Mouse (Mus musculus) C2C12 (cell line): ENCODE data around the gene Mmp19. TPM values are rescaled to one million over a fixed set of nuclear protein-coding genes. Genes with fewer than 3 reads are reported as not detected.

Experiments used
- H3K27me3 ChIP-seq: one replicate; pipeline ENCODE4 v1.6.1; 2011; ENCODE audit not compliant: control insufficient read depth, insufficient read depth, insufficient read length
- H3K36me3 ChIP-seq: one replicate; pipeline ENCODE4 v1.6.1; 2011; ENCODE audit not compliant: control insufficient read depth, insufficient read depth
- H3K4me3 ChIP-seq: one replicate; pipeline ENCODE4 v1.5.1; 2011; ENCODE audit warnings: mild to moderate bottlenecking, control low read depth; ENCODE audit not compliant: poor library complexity, insufficient read depth, severe bottlenecking
- H3K79me2 ChIP-seq: one replicate; pipeline ENCODE4 v1.6.1; 2011; ENCODE audit not compliant: control insufficient read depth, insufficient read depth
- H3K79me3 ChIP-seq: one replicate; pipeline ENCODE4 v1.6.1; 2011; ENCODE audit warnings: low read depth, control low read depth
- H3ac ChIP-seq: one replicate; pipeline ENCODE3; 2011; ENCODE audit warnings: low read depth; ENCODE audit not compliant: control insufficient read depth, insufficient read length
- CEBPB ChIP-seq: IDR thresholded peaks from one replicate; pipeline ENCODE4 v1.6.1; 2011; ENCODE audit warnings: low read depth, mild to moderate bottlenecking, control low read depth, moderate library complexity
- CTCF ChIP-seq: IDR thresholded peaks from one replicate; pipeline ENCODE4 v1.5.1; 2011; ENCODE audit not compliant: control insufficient read depth, insufficient read depth, insufficient read length
- FOSL1 ChIP-seq: IDR thresholded peaks from one replicate; pipeline ENCODE4 v1.8.0; 2011; ENCODE audit warnings: mild to moderate bottlenecking, low read length; ENCODE audit not compliant: poor library complexity, insufficient read depth, severe bottlenecking
- MAX ChIP-seq: IDR thresholded peaks from one replicate; pipeline ENCODE4 v1.6.1; 2011; ENCODE audit warnings: mild to moderate bottlenecking, control low read depth
- MYOD1 ChIP-seq: IDR thresholded peaks from one replicate; pipeline ENCODE4 v1.6.1; 2011; ENCODE audit warnings: low read depth; ENCODE audit not compliant: control insufficient read depth, insufficient read length
- MYOG ChIP-seq: IDR thresholded peaks from one replicate; pipeline ENCODE4 v1.6.1; 2011; ENCODE audit not compliant: control insufficient read depth, insufficient read length; ENCODE audit errors: extremely low read depth
- USF1 ChIP-seq: IDR thresholded peaks from one replicate; pipeline ENCODE4 v1.6.1; 2011; ENCODE audit warnings: low read depth, mild to moderate bottlenecking, control low read depth, moderate library complexity
- polyA plus RNA-seq: library from polyadenylated mRNA; unstranded; fragments of >200 nt; fragmentation: generic; extraction: Trizol; gene quantifications from one replicate; pipeline ENCODE4 v1.2.1, GENCODE M21; 2012; ENCODE audit warnings: missing spikeins

The Mmp19 gene
- polyA plus RNA-seq, 1 experiment = 1.7 TPM

GRCm38 (mm10) chr10:128805092-128806000 lies 14.6 kb downstream of the Mmp19 start:
- peaks cover 68% of the 10 kb centered on the region for H3K79me2 ChIP-seq
- H3K27me3 ChIP-seq = no peaks in the 10 kb centered on the region
- peak overlapping the region; percentile 89 for H3ac ChIP-seq
- TF ChIP-seq FOSL1 (no peak), USF1 (no peak), MAX (peak; percentile 59), CEBPB (no peak), CTCF (no peak)
- H3K79me3 ChIP-seq = peaks cover 42% of the 10 kb centered on the region
- peak overlapping the region; percentile 86 for H3K4me3 ChIP-seq
- H3K36me3 ChIP-seq = peaks cover 42% of the 10 kb centered on the region

- H3K27me3 ChIP-seq = no peaks in the 10 kb centered on the region
- H3K36me3 ChIP-seq = peaks cover 37% of the 10 kb centered on the region
- H3K4me3 ChIP-seq = peak overlapping the region; percentile 86
- H3K79me3 ChIP-seq = peaks cover 44% of the 10 kb centered on the region
- peak overlapping the region; percentile 65 for H3ac ChIP-seq
- H3K79me2 ChIP-seq = peaks cover 72% of the 10 kb centered on the region
- TF ChIP-seq MYOD1 = no peak
- no peak for TF ChIP-seq CTCF
- no peak for TF ChIP-seq CEBPB
- TF ChIP-seq USF1 = no peak
- TF ChIP-seq FOSL1 = no peak
- TF ChIP-seq MAX = no peak
- TF ChIP-seq MYOG = no peak
These were observed 15.4 kb downstream of the Mmp19 start for GRCm38 (mm10) chr10:128806086-128806485.

GRCm38 (mm10) chr10:128807018-128807417 lies 16.3 kb downstream of the Mmp19 start:
- no peak for TF ChIP-seq MYOG
- no peak for TF ChIP-seq MYOD1
- no peak for TF ChIP-seq USF1
- no peak for TF ChIP-seq FOSL1
- no peak for TF ChIP-seq CTCF
- no peak for TF ChIP-seq MAX
- TF ChIP-seq CEBPB = no peak
- peak overlapping the region; percentile 86 for H3K4me3 ChIP-seq
- H3K79me2 ChIP-seq = peaks cover 66% of the 10 kb centered on the region
- H3K36me3 ChIP-seq = peaks cover 30% of the 10 kb centered on the region
- peaks cover 44% of the 10 kb centered on the region for H3K79me3 ChIP-seq
- H3ac ChIP-seq = peak overlapping the region; percentile 27
- H3K27me3 ChIP-seq = no peaks in the 10 kb centered on the region

GRCm38 (mm10) chr10:128817033-128817432 lies 26.3 kb downstream of the Mmp19 start, which contains the start of gene Sarnp:
Gene Sarnp, plus strand, starts transcription at chr10:128817333.
- H3K27me3 ChIP-seq = no peaks in the 10 kb centered on the region
- no peak for TF ChIP-seq MYOD1
- no peak for TF ChIP-seq MYOG
- TF ChIP-seq USF1 = no peak
- no peak for TF ChIP-seq CTCF
- TF ChIP-seq MAX = no peak
- no peak for TF ChIP-seq CEBPB
- TF ChIP-seq FOSL1 = no peak
- peaks cover 5% of the 10 kb centered on the region for H3K79me3 ChIP-seq
- H3K36me3 ChIP-seq = peaks cover 67% of the 10 kb centered on the region
- no peak within 1 kb of the TSS for H3ac ChIP-seq
- H3K79me2 ChIP-seq = peaks cover 16% of the 10 kb centered on the region
- no peak within 1 kb of the TSS for H3K4me3 ChIP-seq

GRCm38 (mm10) chr10:128820217-128820616 lies 29.5 kb downstream of the Mmp19 start:
- no peaks in the 10 kb centered on the region for H3K27me3 ChIP-seq
- TF ChIP-seq FOSL1 (no peak), CTCF (no peak), MYOD1 (no peak), MYOG (no peak), CEBPB (no peak), MAX (no peak), USF1 (no peak)
- H3K79me2 ChIP-seq = peaks cover 35% of the 10 kb centered on the region
- peaks cover 36% of the 10 kb centered on the region for H3K79me3 ChIP-seq
- no peak overlapping the region for H3K4me3 ChIP-seq
- H3ac ChIP-seq = no peak overlapping the region
- peaks cover 64% of the 10 kb centered on the region for H3K36me3 ChIP-seq
